Mouse (Mus musculus): ENCODE results near the gene Lin7b.
"Not testable (repeated sequence)": the region's sequence is repeated elsewhere in the genome, so short reads cannot be mapped to it uniquely, and the experiment has no call there.

The Lin7b gene

DNA sequence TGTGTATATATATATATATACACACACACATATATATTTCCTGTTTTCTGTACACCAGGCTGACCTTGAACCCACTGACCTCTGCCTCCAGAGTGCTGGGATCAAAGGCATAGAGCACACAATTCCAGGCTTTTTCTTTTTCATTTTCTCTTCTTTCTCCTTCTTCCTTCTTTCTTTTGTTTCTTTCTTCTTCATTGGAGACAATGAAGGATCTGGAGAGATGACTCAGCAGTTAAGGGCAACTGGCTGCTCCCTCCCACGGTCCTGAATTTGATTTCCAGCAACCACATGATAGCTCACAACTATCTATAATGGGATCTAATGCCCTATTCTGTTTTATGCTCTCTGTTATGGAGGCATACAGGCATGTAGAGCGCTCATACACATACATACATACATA lies 26.4 kb upstream of the Lin7b start:
- in situ Hi-C loops (cut with MboI; ENCODE audit: low pct_unique_long_range_greater_than_20kb in 1 of 2, low sequenced_read_pairs in 2 of 2, unreplicated experiment in 1 of 2), result no loop called here

DNA sequence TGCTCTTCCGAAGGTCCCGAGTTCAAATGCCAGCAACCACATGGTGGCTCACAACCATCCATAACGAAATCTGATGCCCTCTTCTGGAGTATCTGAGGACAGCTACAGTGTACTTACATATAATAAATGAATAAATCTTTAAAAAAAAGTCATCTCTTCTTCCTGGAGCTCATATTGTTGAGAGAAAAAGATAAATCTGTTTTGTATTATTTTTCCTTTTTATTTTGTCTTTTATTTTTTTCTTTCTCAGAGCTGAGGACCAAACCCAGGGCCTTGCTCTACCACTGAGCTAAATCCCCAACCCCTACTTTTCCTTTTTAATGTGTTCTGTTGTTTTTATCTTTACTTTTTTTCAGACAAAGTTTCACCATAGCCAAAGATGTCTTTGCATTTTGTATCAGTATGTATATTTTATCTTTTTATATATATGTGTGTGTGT lies 26.0 kb upstream of the Lin7b start:
- in situ Hi-C loops (cut with MboI; ENCODE audit: low pct_unique_long_range_greater_than_20kb in 1 of 2, low sequenced_read_pairs in 2 of 2, unreplicated experiment in 1 of 2), result not testable (repeated sequence)

GRCm38 (mm10) chr7:45395578-45396336 lies 25.4 kb upstream of the Lin7b start, which contains the start of gene Snrnp70:
Snrnp70 (minus strand) TSS chr7:45395742.
- in situ Hi-C loops (cut with MboI; ENCODE audit: low pct_unique_long_range_greater_than_20kb in 1 of 2, low sequenced_read_pairs in 2 of 2, unreplicated experiment in 1 of 2), result no loop called here

GRCm38 (mm10) chr7:45395129-45395541 lies 24.8 kb upstream of the Lin7b start:
- in situ Hi-C loops (cut with MboI; ENCODE audit: low pct_unique_long_range_greater_than_20kb in 1 of 2, low sequenced_read_pairs in 2 of 2, unreplicated experiment in 1 of 2), result no loop called here

DNA sequence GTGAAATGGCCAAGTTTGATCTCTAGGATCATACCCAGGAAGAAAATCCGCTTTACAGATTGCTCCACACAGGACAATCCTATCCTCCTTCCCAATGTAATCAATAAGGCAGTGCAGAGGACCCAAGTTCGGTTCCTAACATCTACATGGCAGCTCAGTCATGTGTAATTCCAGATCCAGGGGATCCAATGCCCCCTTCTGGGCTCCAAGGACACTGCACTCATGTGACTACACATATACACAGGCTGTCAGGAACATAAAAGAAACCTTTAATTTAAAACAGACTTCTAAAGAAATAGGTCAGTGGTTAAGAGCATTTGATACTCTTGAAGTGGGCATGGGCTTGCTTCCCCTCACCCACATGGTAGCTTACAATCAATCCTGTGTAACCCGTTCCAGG lies 15.7 kb upstream of the Lin7b start:
- in situ Hi-C loops (cut with MboI; ENCODE audit: low pct_unique_long_range_greater_than_20kb in 1 of 2, low sequenced_read_pairs in 2 of 2, unreplicated experiment in 1 of 2), result no loop called here

DNA sequence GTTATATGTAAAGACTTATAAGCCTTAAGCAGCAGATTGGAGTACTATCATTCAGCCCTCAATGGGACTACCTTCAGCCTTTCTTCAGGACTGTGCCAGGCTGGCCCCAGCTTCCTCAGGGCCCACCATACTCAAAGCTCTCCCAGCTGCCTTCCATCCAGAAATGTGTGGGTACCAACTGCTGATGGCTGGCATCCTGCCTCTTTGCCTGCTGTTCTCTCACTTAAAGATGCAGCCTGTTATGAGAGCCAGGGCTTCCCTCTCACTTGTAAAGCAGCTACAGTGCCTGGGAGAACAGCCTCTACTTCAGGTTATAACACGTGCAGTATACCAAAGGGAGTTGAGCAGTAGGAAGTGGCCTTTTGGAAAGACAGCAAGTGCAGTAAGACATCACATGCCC lies 5.7 kb upstream of the Lin7b start:
- in situ Hi-C loops (cut with MboI; ENCODE audit: low pct_unique_long_range_greater_than_20kb in 1 of 2, low sequenced_read_pairs in 2 of 2, unreplicated experiment in 1 of 2), result no loop called here

DNA sequence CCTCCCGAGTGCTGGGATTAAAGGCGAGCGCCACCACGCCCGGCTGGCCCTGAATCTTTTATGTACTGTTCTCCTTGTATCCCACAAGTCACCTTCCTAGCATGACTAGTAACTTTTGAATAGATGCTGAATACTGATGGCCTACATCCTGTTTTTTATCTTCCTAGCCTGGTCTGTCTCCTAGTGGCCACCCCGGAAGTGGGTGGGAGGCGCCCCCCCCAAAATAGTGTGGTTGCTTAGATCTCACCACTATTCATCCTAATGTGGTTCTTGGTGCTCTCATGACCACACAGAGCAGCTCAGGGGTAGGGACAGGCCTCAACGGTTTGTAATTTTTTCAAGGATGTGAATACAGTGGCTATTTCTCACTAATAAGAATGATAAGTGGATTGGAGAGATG lies 4.2 kb upstream of the Lin7b start:
- in situ Hi-C loops (cut with MboI; ENCODE audit: low pct_unique_long_range_greater_than_20kb in 1 of 2, low sequenced_read_pairs in 2 of 2, unreplicated experiment in 1 of 2), result no loop called here

DNA sequence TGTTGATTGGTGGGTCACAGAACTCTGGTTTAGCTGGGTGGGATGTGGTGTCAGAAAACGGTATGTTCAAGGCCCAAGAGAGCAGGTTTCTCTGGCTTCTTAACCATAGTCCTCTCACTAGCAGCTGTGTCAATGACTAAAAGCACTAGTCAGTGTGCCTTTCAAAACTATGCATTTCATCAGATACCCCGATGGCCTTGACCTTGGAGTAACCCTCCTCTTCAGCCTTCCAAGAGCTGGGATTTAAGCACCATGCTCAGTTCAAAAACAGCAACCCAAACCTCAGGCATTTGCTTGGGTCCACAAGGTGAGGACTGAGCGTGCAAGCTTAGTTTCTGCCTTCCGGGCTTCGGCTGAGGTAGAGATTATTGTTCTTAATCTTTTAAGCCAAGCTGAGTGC lies 2.0 kb upstream of the Lin7b start:
- in situ Hi-C loops (cut with MboI; ENCODE audit: low pct_unique_long_range_greater_than_20kb in 1 of 2, low sequenced_read_pairs in 2 of 2, unreplicated experiment in 1 of 2), result no loop called here

GRCm38 (mm10) chr7:45369836-45370474 lies 428 bp downstream of the Lin7b start:
- in situ Hi-C loops (cut with MboI; ENCODE audit: low pct_unique_long_range_greater_than_20kb in 1 of 2, low sequenced_read_pairs in 2 of 2, unreplicated experiment in 1 of 2), result no loop called here

- in situ Hi-C loops (cut with MboI; ENCODE audit: low pct_unique_long_range_greater_than_20kb in 1 of 2, low sequenced_read_pairs in 2 of 2, unreplicated experiment in 1 of 2), result no loop called here
Measured at GRCm38 (mm10) chr7:45369022-45369745, 1.2 kb downstream of the Lin7b start.

GRCm38 (mm10) chr7:45368178-45368577 lies 2.2 kb downstream of the Lin7b start:
- in situ Hi-C loops (cut with MboI; ENCODE audit: low pct_unique_long_range_greater_than_20kb in 1 of 2, low sequenced_read_pairs in 2 of 2, unreplicated experiment in 1 of 2), result no loop called here

GRCm38 (mm10) chr7:45367020-45367880 lies 3.1 kb downstream of the Lin7b start:
- in situ Hi-C loops (cut with MboI; ENCODE audit: low pct_unique_long_range_greater_than_20kb in 1 of 2, low sequenced_read_pairs in 2 of 2, unreplicated experiment in 1 of 2), result no loop called here

DNA sequence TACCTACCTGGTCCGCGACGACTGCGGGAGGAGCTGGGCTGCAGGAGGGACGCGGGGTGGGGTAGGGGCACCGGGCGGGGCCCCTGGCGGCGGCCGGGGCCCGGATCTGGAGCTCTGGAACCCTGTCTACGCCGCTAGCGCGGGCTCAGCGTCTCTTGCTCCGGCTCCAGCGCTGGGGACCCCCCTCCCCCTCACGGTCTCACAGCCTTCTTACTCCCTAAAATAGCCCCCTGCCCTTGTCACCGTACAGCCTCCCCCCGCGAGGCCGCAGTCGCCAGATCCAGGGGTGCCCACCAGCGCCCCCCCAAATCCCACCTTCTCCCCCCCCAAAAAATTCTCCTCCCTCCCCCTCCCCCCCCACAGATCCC lies 3.7 kb downstream of the Lin7b start, which contains the start of gene Ppfia3:
Ppfia3 (minus strand) TSS at position 368 of the 368 bp plus-strand sequence.
- in situ Hi-C loops (cut with MboI; ENCODE audit: low pct_unique_long_range_greater_than_20kb in 1 of 2, low sequenced_read_pairs in 2 of 2, unreplicated experiment in 1 of 2), result no loop called here

GRCm38 (mm10) chr7:45365742-45366651 lies 4.4 kb downstream of the Lin7b start:
- in situ Hi-C loops (cut with MboI; ENCODE audit: low pct_unique_long_range_greater_than_20kb in 1 of 2, low sequenced_read_pairs in 2 of 2, unreplicated experiment in 1 of 2), result no loop called here

GRCm38 (mm10) chr7:45363983-45364382 lies 6.4 kb downstream of the Lin7b start:
- in situ Hi-C loops (cut with MboI; ENCODE audit: low pct_unique_long_range_greater_than_20kb in 1 of 2, low sequenced_read_pairs in 2 of 2, unreplicated experiment in 1 of 2), result no loop called here

- in situ Hi-C loops (cut with MboI; ENCODE audit: low pct_unique_long_range_greater_than_20kb in 1 of 2, low sequenced_read_pairs in 2 of 2, unreplicated experiment in 1 of 2), result no loop called here
Measured at GRCm38 (mm10) chr7:45362801-45363200, 7.6 kb downstream of the Lin7b start.

DNA sequence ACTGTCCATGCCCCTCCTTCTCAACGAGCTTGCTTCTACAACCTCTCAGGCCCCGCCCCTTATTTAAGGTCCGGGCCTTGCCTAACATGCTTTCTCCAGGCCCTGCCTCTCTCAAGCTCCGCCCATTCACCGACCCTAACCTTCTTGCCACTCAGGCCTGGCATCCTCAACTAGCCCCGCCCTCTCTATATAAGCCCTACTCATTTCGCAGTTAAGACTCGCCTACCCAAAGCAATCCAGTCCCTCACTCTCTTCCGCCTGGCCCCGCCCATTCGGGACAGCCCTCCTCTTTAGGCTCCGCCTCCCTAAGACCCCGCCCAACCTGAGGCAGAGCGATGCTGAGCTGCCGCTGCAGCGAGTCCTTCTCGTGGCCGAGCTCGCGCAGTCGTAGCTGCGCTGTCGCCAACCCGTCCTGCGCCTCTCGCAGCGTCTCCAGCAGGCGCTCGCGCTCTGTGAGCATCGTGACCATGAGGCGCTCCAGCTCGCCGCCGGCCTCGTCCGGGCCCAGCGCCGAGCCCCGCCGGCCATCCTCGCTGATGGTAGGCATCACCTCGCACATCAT lies 9.1 kb downstream of the Lin7b start:
- in situ Hi-C loops (cut with MboI; ENCODE audit: low pct_unique_long_range_greater_than_20kb in 1 of 2, low sequenced_read_pairs in 2 of 2, unreplicated experiment in 1 of 2), result no loop called here
